Mouse (Mus musculus): ENCODE measurements around the gene Nudt3. TPM values are rescaled to one million over a fixed set of nuclear protein-coding genes. Genes with fewer than 3 reads are reported as not detected.

Gene Nudt3
- polyA plus RNA-seq, 1 experiment from 2014 or later = 74.2 TPM

DNA sequence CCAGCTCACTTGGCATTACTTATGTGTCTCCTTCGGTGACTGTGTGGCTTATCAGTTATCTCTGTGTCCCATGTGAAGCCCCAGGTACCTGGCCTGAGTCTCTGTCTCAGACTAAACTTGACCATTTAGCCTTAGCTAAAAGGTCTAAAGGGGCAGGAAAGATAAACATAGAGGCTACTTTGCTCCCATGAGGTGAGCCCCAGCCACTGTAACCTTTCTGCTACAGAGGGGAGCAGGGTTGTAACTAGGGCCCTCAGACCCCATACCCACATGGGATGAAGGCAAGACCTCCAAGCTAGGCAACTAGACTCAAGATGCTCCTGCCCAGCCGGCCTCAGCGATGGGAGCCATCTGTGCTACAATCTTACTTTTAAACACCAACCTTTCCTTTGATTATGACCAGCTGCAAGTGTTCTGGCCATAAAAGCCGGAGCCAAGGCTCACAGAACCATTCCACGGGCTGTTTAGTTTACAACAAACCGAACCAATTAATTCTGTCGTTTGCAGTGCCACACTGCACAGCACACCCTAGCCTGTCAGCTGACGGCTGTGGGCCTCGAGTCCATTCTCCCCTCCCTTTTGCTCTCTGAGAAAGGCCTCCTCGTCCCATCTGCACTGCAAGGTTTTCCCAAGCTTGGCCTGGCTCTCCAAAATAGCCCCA lies 48.0 kb downstream of the Nudt3 start:
- Histone ChIP-seq H3K4me3 (ENCODE audit: inconsistent target) (no peak overlapping the region), H3K27ac (no peak overlapping the region), H3K79me2 (ENCODE audit: inconsistent target) (no peaks in the 10 kb centered on the region), H3K36me3 (ENCODE audit: inconsistent target) (peaks cover 10% of the 10 kb centered on the region)
- 84% methylated on average over 10 of the region's 10 CpGs for WGBS (ENCODE audit: missing documents)

DNA sequence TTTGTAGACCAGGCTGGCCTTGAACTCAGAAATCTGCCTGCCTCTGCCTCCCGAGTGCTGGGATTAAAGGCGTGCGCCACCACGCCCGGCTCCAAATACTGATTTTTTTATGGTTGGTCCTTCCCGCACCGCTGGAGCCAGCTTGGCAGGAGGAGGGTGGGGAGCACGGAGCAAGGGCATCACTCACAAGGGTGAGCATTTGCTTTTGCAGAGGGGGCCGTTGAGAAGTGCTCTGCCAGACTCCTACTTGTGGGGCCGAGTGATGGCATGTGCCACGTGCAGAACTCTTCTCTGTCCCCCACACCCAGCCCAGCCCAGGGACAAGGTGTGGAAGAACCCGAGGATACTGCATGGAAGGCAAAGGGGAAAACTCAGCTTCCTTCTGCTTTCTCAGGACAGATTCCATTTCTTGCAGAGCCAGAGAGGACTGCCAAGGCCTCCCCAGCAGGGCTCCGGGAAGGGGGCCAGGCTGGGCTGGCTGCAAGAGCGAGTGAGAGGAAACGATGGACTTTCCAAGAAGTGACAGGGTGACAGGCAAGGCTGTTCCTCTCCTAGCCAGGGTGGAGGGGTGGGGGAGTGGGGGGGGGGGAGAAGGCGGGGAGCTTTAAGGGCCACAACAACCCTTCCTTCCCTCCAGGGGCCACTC lies 48.7 kb downstream of the Nudt3 start:
- H3K27ac ChIP-seq = no peak overlapping the region
- H3K79me2 ChIP-seq (ENCODE audit: inconsistent target) = no peaks in the 10 kb centered on the region
- WGBS (ENCODE audit: missing documents) = 78% methylated on average over 15 of the region's 16 CpGs
- peaks cover 3% of the 10 kb centered on the region for H3K36me3 ChIP-seq (ENCODE audit: inconsistent target)
- no peak overlapping the region for H3K4me3 ChIP-seq (ENCODE audit: inconsistent target)

DNA sequence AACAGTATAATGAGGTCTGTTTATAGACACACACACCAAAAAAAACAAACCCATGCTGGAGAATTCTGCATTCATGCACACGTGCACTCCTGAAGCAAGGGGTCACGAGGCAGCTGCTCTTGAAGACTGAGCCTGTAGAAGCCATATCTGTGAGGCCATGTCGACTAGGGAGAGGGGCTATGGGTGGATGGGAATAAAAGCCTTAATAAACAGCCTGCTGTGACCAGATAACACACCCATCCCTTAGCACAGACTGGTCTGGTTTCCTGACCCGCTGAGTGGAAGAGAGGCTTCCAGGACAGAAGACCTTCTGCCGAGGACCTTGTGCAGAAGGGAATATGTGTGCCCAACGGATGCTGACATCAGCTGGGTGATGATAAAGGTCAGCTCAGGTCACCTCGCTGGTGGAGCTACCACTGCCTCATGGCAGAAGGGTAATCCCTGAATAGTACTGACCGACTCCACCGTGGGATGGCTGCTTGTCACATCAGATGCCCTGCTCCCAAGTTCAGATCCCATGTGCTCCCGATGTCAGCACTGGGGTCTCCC lies 49.4 kb downstream of the Nudt3 start:
- Histone ChIP-seq H3K36me3 (ENCODE audit: inconsistent target) (no peaks in the 10 kb centered on the region; the same call in 1 of the 2 replicates), H3K4me3 (ENCODE audit: inconsistent target) (no peak overlapping the region), H3K79me2 (ENCODE audit: inconsistent target) (no peaks in the 10 kb centered on the region), H3K27ac (no peak overlapping the region)
- WGBS (ENCODE audit: missing documents) = 91% methylated on average over 10 of the region's 10 CpGs

DNA sequence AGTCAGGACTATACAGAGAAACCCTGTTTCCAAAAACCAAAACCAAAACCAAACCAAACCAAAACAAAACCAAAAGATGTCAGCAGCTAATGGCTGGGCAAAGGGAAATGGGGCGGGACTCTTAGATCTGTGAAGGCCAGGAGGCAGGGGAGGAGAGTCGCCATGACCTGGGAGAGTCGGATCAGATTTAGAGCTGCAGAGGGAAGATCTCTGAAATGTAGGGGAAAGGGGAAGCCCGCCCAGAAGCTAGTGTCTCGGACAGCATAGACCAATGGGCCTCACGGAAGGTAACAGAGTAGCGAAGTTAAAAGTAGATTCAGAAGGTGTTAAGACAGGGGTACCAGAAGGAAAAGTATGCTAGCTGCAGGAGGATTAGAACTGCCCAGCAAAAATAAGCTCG lies 52.0 kb downstream of the Nudt3 start:
- no peaks in the 10 kb centered on the region for H3K79me2 ChIP-seq (ENCODE audit: inconsistent target)
- H3K36me3 ChIP-seq (ENCODE audit: inconsistent target) = no peaks in the 10 kb centered on the region
- WGBS (ENCODE audit: missing documents) = 77% methylated on average over 7 of the region's 8 CpGs
- H3K27ac ChIP-seq = no peak overlapping the region
- H3K4me3 ChIP-seq (ENCODE audit: inconsistent target) = no peak overlapping the region

DNA sequence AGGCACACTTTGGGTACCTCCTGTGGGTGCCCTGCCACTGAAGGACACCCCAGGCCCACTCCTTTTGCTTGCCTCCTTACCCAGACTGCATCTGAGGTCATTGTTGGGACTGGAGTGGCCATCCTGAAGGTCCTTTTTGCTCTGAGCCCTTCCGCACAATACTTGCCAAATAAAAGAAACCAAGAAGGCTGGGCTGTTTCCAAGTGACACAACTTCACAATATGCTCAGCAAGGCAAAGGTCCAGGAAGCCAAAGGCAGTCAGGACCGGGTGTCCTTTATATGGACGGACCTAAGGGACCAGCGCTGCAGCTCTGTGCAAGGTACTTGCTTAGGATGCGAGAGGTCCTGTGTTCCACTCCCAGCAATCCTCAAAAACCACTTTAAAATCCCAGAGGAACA lies 55.1 kb downstream of the Nudt3 start:
- Histone ChIP-seq H3K79me2 (ENCODE audit: inconsistent target) (peaks cover 21% of the 10 kb centered on the region), H3K4me3 (ENCODE audit: inconsistent target) (no peak overlapping the region), H3K27ac (no peak overlapping the region), H3K36me3 (ENCODE audit: inconsistent target) (no peaks in the 10 kb centered on the region)
- WGBS (ENCODE audit: missing documents) = 88% methylated on average over 5 of the region's 5 CpGs

DNA sequence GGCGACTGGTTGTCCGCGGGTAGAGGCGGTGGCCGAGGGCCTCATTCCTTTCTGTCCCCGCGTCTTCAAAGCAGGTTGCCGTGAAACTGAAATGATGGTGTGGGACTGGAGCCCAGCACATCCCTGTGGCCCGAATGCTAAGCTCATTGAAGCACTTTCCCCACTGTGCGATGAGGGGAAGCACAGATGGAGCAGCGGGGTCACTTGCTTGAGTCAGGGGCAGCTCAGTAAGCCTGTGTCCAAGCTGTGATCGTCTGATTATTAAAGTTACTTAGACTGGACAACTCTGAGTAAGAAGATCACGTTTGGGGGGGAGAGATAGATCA lies 57.4 kb downstream of the Nudt3 start:
- peak overlapping the region; percentile 33 for H3K4me3 ChIP-seq (ENCODE audit: inconsistent target)
- peak overlapping the region; percentile 27 for H3K27ac ChIP-seq
- under 1% methylated on average over 13 of the region's 13 CpGs for WGBS (ENCODE audit: missing documents)
- H3K79me2 ChIP-seq (ENCODE audit: inconsistent target) = peaks cover 32% of the 10 kb centered on the region
- peaks cover 7% of the 10 kb centered on the region; the same call in 1 of the 2 replicates for H3K36me3 ChIP-seq (ENCODE audit: inconsistent target)

DNA sequence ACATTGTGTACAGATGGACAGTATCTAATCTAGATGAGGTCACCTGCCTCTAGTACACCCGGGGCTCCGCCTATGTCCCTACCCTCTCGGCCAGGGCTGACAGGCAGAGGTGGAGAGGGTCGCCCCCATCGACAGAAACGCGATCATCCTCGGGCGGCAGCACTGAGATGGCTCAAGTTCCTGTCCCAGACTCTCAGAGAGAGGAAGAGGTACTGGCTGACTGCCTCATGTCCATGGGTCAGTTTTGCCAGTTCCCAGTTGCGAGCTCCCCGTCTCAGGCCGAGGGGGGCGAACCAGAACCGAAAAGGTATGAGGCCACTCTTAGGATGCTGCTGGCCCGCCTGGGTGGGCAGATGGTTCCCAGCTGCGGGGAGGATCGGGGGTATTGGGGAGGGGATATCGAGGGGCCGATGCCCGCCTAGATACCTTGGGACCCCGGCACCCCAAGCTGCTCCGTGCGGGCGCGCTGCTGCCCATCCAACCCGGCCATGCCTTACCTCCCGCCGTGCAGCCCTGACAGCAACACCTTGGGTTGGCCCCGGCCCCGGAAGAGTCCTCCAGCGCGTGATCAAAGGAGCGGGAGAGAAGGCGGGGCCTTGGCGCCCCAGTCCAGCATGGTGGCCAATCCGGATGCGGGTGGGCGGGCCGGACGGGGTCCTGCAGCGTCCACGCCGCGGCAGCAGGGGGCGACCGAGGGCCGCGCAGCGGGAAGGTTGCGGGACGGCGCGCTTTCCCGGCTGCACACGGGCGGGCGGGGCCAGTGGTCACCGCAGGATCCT lies 57.9 kb downstream of the Nudt3 start, which contains the start of gene AI413582:
Gene AI413582, minus strand, starts transcription at position 594 of the 779 bp plus-strand sequence.
- H3K79me2 ChIP-seq (ENCODE audit: inconsistent target) = peaks cover 37% of the 10 kb centered on the region
- peak within 1 kb of the TSS; percentile 81 for H3K4me3 ChIP-seq (ENCODE audit: inconsistent target)
- peak within 1 kb of the TSS; percentile 86 for H3K27ac ChIP-seq
- WGBS (ENCODE audit: missing documents) = 1% methylated on average over 58 of the region's 58 CpGs
- peaks cover 9% of the 10 kb centered on the region; the same call in 1 of the 2 replicates for H3K36me3 ChIP-seq (ENCODE audit: inconsistent target)

DNA sequence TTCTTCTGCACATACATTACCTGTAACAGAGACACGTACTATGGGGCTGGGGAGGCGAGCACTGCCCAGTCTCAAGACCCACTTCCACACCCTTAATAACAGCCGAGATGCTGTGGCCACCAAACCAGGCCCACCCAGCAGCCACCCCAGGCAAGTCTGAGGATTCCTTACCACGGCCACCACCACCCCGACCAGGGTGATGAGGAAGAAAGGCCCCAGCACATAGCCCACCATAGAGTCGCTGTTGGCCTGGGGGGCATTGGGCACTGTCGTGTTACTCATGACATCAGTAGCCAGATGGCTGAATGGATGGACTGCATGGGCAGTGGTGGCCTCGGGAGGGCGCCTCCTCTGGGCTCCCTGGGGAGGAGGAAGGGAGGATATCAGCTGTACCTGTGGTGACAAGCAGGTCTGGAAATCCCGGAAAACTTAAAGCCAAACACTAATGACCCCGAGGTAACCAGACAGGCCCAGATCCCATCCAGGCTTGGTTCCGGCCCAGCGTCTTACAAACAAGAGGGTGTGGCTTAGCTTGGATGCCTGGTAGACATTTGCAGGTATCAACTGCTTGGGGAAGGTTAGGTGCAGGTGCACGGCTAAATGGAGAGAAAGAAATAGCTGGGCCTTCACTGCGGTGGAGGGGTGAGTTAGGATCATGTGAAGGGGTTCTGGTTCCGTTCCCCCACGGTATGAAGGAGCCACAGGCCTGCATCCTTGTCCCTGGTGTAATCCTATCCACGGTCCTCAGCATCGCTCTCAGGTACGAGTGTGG lies 58.7 kb downstream of the Nudt3 start:
- peaks cover 9% of the 10 kb centered on the region; the same call in 1 of the 2 replicates for H3K36me3 ChIP-seq (ENCODE audit: inconsistent target)
- H3K79me2 ChIP-seq (ENCODE audit: inconsistent target) = peaks cover 45% of the 10 kb centered on the region
- peak overlapping the region; percentile 81 for H3K4me3 ChIP-seq (ENCODE audit: inconsistent target)

DNA sequence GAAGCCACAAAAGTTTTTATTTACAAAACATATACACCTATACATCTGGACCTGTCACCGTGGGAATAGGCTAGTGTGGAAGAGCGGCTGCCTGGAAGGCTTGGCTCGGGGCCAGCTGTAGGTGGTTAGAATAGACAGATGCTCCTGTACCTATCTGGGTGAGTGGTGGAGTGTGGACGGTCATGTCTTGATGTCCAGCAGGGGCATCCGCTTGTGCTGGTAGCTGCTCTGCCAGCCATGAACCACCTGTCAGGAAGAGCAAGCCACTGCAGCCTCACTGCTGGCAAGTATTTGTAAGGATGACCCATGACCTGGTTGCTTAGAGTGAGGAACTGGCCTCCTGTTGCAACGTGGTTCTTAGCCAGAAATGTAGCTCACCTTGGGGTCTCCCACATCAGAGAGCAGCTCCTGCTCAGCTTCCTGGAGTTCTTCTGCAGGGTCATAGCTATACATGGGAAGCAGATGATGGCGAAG lies 59.5 kb downstream of the Nudt3 start:
- Histone ChIP-seq H3K27ac (no peak overlapping the region), H3K79me2 (ENCODE audit: inconsistent target) (peaks cover 53% of the 10 kb centered on the region), H3K36me3 (ENCODE audit: inconsistent target) (peaks cover 9% of the 10 kb centered on the region; the same call in 1 of the 2 replicates), H3K4me3 (ENCODE audit: inconsistent target) (no peak overlapping the region)
- WGBS (ENCODE audit: missing documents) = 64% methylated on average over 7 of the region's 7 CpGs

More for the DNA sequence above, 58.7 kb downstream of the Nudt3 start:
- peak overlapping the region; percentile 86 for H3K27ac ChIP-seq
- WGBS (ENCODE audit: missing documents) = 15% methylated on average over 20 of the region's 20 CpGs

DNA sequence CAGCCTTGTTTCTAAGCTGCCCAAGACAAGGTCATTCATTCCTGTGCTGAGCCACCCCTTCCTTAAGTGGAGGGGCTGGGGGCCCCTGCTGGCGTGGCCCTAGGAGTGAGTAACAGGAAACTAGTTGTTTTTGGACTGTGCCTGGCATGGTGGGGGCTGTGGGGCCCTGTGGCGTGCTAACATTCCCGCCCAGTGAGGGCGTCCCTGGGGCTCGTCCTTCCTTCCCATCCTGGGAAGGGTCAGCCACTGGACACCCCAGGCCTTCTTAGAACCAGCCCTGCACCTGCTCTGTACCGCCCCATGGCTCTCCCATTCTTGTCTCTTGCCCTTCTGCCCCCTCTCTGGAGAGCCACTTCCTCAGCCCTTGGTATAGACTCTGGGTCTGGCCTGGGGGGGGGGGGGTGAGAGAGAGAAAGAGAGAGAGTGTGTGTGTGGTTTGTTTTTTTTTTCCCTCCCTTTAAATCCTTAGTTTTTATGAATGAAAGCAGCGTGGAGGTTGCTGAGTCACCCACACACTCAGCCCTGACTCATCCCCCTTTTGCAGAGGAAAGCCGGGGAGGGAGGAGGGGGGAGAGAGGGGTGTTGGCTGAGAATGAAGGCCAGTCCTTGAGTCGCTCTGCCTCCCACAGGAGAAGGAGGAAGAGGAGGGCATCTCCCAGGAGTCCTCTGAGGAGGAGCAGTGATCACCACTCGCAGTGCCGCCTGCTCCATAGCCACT lies 61.3 kb downstream of the Nudt3 start:
- H3K79me2 ChIP-seq (ENCODE audit: inconsistent target) = peaks cover 69% of the 10 kb centered on the region
- peak overlapping the region; percentile 69 for H3K27ac ChIP-seq
- no peak overlapping the region for H3K4me3 ChIP-seq (ENCODE audit: inconsistent target)
- WGBS (ENCODE audit: missing documents) = 12% methylated on average over 8 of the region's 11 CpGs
- peaks cover 9% of the 10 kb centered on the region; the same call in 1 of the 2 replicates for H3K36me3 ChIP-seq (ENCODE audit: inconsistent target)

DNA sequence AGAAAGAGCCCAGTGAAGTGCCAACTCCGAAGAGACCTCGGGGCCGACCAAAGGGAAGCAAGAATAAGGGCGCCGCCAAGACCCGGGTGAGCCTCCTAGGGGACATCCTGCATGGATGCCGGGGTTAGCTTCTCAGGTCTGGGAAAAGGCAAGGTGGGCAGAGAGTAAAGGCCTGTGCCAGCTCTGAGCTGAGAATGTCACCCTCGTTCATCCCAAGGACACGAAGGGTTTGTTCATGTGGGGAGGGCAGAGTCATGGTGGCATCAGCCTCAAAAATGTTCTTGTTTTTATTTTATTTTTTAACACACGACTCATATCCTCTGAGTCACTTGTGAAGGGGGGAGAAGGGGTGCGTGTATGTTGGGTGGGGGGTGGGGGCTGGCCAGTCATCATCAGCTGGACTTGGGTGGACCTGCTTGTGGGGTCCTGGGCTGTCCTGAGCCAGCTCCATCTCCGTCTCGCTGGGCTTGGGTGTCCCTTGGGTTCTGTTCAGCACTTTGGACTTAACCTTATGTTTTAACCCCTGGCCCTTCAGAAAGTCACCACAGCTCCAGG lies 62.3 kb downstream of the Nudt3 start:
- H3K4me3 ChIP-seq (ENCODE audit: inconsistent target) = no peak overlapping the region
- peak overlapping the region; percentile 69 for H3K27ac ChIP-seq
- H3K79me2 ChIP-seq (ENCODE audit: inconsistent target) = peaks cover 69% of the 10 kb centered on the region
- peaks cover 9% of the 10 kb centered on the region; the same call in 1 of the 2 replicates for H3K36me3 ChIP-seq (ENCODE audit: inconsistent target)
- 72% methylated on average over 13 of the region's 13 CpGs for WGBS (ENCODE audit: missing documents)

DNA sequence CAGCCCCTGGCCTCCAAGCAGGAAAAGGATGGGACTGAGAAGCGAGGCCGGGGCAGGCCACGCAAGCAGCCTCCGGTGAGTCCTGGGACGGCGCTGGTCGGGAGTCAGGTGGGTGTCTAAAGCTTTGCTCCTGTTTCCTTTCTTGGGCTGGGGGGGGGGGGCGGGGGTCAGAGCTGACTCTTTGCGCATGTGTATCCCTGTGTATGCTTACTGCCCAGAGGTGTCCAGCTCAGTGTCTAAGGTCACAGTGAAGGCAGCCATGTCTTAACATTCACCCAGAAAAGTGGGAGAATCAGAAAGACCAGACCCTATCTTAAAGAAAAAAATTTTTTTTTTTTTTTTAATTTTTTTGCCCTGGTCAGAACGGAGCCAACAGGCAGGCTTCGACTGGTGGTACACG lies 63.7 kb downstream of the Nudt3 start:
- H3K4me3 ChIP-seq (ENCODE audit: inconsistent target) = no peak overlapping the region
- WGBS (ENCODE audit: missing documents) = 75% methylated on average over 9 of the region's 12 CpGs
- H3K36me3 ChIP-seq (ENCODE audit: inconsistent target) = peaks cover 9% of the 10 kb centered on the region; the same call in 1 of the 2 replicates
- peaks cover 61% of the 10 kb centered on the region for H3K79me2 ChIP-seq (ENCODE audit: inconsistent target)
- no peak overlapping the region for H3K27ac ChIP-seq

DNA sequence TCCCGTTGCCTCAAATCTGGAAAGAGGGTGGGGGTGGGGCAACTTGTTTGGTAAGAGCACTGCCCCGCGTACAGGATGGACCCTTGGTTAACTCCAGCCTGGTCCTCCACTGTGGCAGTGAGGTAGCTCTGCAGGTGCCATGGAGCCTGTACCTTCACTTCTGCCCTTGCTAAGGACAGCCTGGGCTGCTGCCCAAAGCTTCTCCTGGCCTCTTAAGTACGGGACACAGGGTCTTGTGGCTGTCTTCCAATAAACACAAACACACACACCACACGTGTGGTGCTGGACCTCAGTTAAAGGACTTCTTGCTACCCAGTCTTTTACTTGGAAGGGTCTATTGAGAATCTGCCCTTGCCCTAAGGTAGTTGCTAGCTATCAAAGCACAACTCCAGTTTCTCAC lies 64.5 kb downstream of the Nudt3 start:
- 26% methylated on average over 5 of the region's 5 CpGs for WGBS (ENCODE audit: missing documents)
- H3K79me2 ChIP-seq (ENCODE audit: inconsistent target) = peaks cover 53% of the 10 kb centered on the region
- H3K4me3 ChIP-seq (ENCODE audit: inconsistent target) = peak overlapping the region; percentile 58
- peak overlapping the region; percentile 68 for H3K27ac ChIP-seq
- peaks cover 9% of the 10 kb centered on the region; the same call in 1 of the 2 replicates for H3K36me3 ChIP-seq (ENCODE audit: inconsistent target)
